Mouse (Mus musculus) c-Kit-positive CD71-negative TER-119-negative erythroid progenitor cells, embryonic 14.5 days (primary cell): ENCODE data around the gene Rpl3.
"Not testable (repeated sequence)": the region's sequence is repeated elsewhere in the genome, so short reads cannot be mapped to it uniquely, and the experiment has no call there.

ENCODE experiments used
- DNase-seq: peaks from one replicate; pipeline ENCODE4 v3.0.0-alpha.2; 2013; ENCODE audit warnings: low read depth

Rpl3 gene

GRCm38 (mm10) chr15:80091121-80091955, at the start of gene Rpl3, which contains the start of gene Syngr1:
Gene Rpl3, minus strand, starts transcription at chr15:80091868.
Gene Syngr1, plus strand, starts transcription at chr15:80091334.
- no peak for DNase-seq

DNA sequence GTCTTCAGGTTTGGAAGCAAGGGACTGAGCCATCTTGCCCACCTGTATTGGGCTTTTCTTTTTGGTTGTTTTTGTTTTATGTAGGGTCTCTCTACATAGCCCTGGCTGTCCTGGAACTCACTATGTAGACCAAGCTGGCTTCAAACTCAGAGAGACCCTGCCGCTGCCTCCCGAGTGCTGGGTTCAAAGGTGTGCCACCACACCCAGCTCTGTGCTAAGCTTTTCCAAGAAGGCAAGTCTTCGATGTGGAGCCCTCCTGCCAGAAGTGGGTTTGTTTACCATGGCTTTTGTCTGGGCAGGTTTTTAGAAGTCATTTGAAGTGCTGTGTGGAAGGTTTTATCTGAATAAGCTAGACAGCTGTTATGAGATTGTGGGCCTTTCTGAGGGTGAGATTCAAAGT, 49.2 kb upstream of the Rpl3 start:
- no peak for DNase-seq

DNA sequence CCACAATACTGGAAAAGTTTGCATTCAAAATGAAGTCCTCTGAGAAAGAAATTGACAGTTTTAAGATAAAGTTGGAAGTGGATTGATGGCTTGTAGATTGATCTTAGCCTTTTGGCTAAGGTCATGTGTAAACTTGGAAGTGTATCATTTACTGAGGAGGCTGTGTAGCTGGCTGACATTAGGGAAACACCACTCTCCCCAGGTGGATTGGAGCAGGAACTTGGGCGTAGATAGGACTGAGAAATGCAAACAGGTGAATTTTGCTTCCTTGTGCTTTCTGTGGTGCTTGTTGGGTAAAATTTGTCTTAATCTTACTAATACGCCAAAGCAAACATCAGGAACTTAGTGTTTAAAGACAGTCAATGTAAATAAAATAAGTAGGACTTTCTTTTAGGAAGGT, 48.6 kb upstream of the Rpl3 start:
- no peak for DNase-seq

DNA sequence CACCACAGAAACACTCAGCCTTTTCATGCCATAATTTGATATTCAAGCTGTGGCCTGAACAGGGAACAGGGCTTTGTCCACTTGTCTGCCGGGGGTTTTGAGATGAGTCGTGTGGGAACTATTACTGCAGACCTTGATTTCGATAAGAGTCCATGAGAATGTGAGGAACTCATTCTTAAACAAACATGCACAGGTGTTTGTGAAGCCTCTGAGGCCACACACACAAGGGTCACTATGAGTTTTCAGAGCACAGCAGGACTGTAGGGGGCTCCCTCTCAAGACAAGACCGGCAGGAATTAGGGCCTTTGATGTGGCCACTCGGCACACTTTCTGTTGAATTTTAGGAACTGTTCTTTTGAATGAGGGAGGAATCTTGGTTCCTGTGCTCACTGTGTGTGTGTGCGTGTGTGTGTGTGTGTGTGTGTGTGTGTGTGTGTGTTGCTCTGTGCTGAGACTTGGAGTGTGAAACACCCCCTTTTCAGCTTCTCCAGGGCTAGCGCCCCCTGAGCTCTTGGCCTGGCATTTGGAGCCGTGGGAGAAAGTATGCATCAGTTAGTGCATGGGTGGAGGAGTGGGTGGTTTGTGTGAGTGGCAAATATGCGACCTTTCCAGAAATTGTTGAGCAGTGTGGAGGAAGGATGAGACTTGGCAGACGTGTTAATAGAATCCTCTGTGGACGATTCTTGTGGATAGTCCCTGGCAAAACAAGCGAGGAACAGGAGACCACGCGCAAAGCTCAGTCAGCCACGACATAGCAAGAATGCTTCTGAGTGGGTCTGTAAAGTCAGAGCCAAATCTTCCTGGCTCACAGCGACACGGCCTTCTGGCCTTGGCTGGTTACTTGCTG, 46.5 kb upstream of the Rpl3 start:
- DNase-seq = no peak

DNA sequence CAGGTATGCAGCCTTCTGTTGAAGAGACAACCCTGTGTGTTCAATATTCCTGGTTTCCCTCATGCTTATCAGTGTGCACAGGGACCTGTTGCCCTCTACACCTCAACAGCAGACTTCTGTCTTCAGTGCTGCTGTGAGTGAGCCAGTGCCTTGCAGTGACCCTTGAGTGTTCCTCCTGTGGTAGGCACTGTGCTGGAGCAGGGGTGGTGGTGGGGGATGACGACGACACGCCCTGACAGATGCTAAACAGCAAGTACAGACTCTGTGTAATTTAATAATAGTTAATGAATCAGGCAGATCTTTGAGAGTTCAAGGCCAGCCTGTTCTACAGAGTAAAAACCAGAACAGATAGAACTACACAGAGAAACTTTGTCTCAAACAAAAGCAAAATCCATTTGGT, 45.0 kb upstream of the Rpl3 start:
- no peak for DNase-seq

DNA sequence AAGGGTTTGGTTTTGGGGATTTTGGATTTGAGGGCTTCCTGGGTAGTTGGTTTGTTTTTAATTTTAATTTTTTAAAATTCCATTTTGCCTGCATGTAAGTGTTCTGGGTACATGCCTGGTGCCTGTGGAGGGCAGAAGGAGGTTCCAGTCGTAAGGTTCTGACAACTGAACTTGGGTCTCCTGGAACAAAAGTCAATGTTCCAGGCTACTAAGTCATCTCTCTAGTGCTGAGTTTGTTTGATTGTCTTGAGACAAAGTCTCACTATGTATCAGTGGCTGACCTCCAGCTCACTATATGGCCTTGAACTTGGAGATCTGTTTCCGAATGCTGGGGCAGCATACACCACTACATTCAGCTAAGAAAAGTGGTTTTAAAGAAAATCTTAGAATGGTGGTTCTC, 43.8 kb upstream of the Rpl3 start:
- no peak for DNase-seq

DNA sequence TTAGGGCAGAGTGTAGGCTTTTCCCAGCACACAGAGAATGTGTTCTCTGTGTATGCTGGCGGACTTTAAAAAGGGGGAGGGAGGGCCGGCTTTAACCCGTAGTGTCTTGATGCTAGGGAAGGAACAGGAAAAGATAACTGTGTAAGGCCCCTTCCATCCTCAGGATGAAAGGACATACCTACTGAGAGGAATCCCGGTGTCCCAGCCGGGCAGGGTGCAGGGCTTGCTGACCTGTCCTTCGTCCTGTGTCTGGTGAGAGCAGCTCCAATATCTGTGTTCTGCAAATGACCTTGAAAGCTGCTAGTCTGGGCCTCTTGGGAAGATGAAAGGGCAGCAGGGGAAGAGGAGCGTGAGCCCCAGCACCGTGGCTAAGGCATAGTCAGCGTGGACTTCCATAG, 42.8 kb upstream of the Rpl3 start:
- no peak for DNase-seq

DNA sequence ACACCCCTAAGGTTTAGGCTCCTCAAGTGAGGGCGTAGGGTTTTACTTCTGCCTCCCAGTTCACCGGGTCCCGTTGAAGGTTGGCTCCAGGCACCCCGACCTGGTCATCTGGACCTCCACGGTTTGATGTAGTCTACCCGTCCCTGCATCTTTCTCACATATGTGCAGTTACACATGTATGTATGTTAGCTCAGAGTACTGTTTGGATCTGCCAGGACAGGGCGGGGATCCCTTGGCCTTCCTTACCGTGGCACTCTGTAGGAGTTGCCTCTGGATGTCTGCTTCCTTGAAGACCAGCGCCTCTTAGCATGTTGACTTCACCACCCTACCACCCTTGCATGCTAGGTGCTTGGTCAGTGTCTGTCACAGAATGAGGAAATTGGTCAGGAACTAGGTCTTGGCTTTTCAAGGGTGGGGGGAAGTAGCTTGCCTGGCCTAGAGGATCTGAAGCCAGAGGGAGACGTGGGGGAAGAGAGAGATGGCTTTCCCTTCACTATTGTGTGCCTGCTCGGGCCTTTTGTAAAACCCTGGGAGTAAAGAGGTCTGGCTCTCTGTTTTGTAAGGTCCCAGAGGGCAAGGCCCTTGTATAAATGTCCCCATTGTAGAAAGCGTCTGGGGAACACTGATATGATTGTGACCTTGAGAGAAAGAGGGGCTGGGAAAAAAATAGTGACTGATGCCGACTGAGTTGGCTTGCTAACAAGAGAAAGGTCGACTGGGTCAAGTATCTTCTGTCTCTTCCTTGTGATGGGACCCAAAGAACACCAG, 42.2 kb upstream of the Rpl3 start:
- DNase-seq = peak; percentile 51

GRCm38 (mm10) chr15:80132993-80133586, 41.4 kb upstream of the Rpl3 start, which contains the start of gene Tab1:
Gene Tab1, plus strand, starts transcription at chr15:80133127.
- peak; percentile 77 for DNase-seq

DNA sequence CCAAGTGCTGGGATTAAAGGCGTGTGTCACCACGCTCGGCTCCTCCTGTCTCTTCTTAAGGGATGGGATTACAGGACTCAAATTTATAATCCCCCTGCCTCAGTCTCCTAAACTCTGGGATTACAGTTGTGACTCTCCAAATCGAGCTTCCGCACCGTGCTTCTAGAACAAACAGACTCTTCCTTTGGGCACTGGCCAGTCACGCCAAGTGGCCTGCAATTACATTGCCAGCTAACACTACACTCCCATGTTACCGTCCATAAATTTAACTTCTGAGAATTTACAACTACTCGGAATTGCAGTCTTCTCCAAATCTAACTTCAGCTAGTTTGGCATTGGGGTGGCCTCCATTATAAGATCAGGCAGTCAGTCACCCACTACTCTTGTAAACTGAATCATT, 40.8 kb upstream of the Rpl3 start:
- DNase-seq = no peak

DNA sequence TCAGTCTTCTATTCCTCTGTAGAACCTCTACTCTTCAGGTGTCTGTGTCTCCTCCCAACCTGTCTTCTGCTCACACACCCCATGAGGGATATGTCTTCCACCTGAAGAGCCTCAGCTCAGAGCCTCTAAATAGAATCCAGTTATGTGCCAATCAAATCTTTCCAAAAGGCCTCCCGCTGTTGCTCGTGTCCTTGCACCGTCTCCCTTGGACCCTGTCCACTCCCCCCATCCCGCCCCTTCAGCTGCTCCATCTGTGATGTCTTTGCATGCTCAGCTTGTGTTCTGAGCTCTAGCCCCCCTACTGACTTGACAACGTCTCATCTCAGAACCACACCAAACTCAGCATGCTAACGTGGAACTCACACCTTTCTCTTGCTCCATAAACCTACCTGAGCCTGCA, 39.8 kb upstream of the Rpl3 start:
- DNase-seq = no peak

GRCm38 (mm10) chr15:80130689-80131088, 39.0 kb upstream of the Rpl3 start:
- DNase-seq = peak; percentile 26

- DNase-seq = no peak
Observed at GRCm38 (mm10) chr15:80129982-80130381, 38.3 kb upstream of the Rpl3 start.

- DNase-seq = peak; percentile 33
Observed at GRCm38 (mm10) chr15:80127191-80127590, 35.5 kb upstream of the Rpl3 start.

GRCm38 (mm10) chr15:80124651-80125050, 33.0 kb upstream of the Rpl3 start:
- no peak for DNase-seq

GRCm38 (mm10) chr15:80122431-80122830, 30.8 kb upstream of the Rpl3 start:
- DNase-seq = not testable (repeated sequence)

DNA sequence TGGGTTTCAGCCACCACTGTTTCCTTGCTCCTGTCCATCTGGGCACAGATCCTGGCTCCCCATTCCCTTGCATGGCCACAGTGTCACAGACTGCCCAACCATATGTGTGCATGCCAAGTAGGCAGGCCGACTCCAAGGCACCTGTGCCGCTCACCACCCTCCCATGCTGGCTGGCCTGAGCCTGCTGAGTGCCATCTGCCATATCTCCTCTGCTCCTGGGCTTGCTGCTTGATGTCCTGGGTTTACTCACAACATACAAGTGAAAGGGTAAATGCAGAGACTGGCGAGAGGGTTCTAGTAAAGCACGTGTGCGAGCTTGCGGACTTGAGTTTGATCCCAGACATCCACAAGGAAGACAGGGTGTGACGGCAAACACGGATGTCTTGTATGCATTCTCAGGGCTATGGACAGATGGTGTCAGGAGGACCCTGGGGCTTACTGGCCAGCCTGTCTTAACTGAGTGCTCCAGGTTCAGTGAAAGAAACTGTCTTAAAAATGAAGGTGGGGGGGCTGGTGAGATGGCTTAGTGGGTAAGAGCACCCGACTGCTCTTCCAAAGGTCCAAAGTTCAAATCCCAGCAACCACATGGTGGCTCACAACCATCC, 30.2 kb upstream of the Rpl3 start:
- DNase-seq = no peak

DNA sequence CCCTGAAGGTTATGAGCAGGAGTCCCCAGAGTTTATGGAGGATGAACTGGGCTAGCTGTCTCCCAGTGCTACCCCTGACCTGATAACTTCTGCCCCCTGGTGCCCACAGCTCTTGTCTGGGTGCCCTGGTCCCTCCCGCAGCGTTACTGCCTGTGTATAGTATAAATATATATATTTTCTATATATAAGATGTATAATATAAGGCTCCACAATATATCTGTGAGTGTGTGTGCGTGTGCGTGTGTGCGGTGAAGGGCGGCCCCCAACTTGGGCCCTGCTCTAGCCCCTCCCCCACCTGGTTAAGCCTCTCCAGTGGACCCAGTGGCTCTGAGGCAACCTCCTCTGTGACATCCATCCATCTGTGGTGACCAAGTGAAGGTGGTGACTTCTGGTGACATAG, 27.4 kb upstream of the Rpl3 start:
- no peak for DNase-seq

DNA sequence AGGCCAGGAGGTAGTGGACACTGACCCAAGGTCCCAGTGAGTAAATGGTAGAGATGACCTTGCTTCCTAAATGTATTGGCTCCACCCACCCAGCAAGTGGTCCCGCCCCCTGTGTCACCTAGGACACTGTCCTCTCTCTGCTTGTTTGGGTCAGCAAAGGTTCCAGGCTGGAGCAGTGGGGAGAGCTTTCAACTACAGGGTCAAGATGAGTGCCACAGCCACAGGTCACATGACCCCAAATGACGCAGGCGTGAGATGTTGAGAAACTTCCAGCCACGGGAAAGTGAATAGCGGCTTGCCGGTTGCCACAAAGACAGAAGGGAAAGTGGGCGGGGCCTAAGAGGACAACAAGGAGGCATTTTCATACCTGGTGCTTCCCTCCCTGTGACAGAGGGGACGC, 25.5 kb upstream of the Rpl3 start:
- peak; percentile 59 for DNase-seq

DNA sequence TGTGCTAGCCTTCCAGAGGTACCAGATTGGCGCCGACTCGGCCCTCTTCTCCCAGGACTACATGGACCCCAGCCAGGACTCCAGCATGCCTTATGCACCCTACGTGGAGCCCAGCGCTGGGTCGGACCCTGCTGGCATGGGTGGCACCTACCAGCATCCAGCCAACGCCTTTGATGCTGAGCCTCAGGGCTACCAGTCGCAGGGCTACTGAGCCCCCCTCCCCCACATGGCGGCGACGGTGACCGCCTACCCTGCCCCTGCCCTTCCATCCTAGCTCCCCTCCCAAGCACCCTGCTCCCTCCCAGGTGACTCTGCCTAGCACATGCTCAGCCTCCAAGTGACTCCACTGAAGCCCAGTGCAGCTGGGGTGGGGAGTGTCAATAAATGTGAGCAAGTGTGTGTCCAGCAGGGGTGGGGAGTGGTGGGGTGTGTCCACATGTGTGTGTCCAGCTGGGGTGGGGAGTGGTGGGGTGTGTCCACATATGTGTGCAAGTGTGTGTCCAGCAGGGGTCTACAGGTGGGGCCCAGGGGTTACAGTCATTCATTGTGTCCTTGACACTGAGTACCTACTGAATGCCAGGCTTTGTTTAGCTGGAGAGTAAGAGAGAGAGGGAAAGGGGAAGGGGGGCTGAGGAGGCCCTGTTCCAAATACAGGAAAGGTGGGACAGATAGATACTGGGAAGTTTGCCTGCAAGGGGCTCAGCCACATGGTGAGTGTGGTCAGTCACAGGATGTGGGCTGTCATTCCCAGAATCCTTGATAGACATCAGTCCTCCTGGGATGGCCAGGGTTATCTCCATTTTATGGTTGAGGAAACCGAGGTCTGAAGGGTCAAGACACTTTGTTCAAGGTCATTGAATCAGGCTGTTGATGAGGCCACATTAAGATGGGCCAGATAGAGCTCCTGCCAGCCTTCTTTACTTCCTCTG, 24.5 kb upstream of the Rpl3 start:
- no peak for DNase-seq
